Mouse (Mus musculus) c-Kit-positive CD71-negative TER-119-negative erythroid progenitor cells, embryonic 14.5 days (primary cell): ENCODE measurements around the gene Gm17349.

Experiments
- DNase-seq: peaks from one replicate; pipeline ENCODE4 v3.0.0-alpha.2; 2013; ENCODE audit warnings: low read depth

Gene Gm17349

GRCm38 (mm10) chr15:99699715-99700114 is 5.6 kb downstream of the Gm17349 start:
- DNase-seq = no peak

GRCm38 (mm10) chr15:99698533-99699085 is 6.7 kb downstream of the Gm17349 start:
- DNase-seq = no peak

GRCm38 (mm10) chr15:99697309-99697708 is 8.0 kb downstream of the Gm17349 start:
- DNase-seq = no peak

GRCm38 (mm10) chr15:99691976-99692375 is 13.3 kb downstream of the Gm17349 start:
- DNase-seq = no peak

GRCm38 (mm10) chr15:99690924-99691323 is 14.4 kb downstream of the Gm17349 start:
- no peak for DNase-seq

- DNase-seq = no peak
Observed at GRCm38 (mm10) chr15:99688712-99689111, 16.6 kb downstream of the Gm17349 start.

- no peak for DNase-seq
Observed at GRCm38 (mm10) chr15:99684156-99684555, 21.1 kb downstream of the Gm17349 start.

- no peak for DNase-seq
Observed at GRCm38 (mm10) chr15:99682880-99683279, 22.4 kb downstream of the Gm17349 start.

- DNase-seq = no peak
Observed at GRCm38 (mm10) chr15:99679008-99679407, 26.3 kb downstream of the Gm17349 start.

- DNase-seq = no peak
Observed at GRCm38 (mm10) chr15:99678063-99678800, 27.1 kb downstream of the Gm17349 start.

GRCm38 (mm10) chr15:99677089-99677488 is 28.2 kb downstream of the Gm17349 start:
- no peak for DNase-seq

GRCm38 (mm10) chr15:99674866-99675265 is 30.4 kb downstream of the Gm17349 start:
- DNase-seq = no peak

GRCm38 (mm10) chr15:99671783-99672182 is 33.5 kb downstream of the Gm17349 start:
- DNase-seq = no peak

- no peak for DNase-seq
Observed at GRCm38 (mm10) chr15:99670964-99671670, 34.2 kb downstream of the Gm17349 start.

- DNase-seq = no peak
Observed at GRCm38 (mm10) chr15:99670154-99670821, 35.0 kb downstream of the Gm17349 start, which contains the start of gene Asic1. Gene Asic1 (plus strand): TSS chr15:99670368.

- DNase-seq = no peak
Observed at GRCm38 (mm10) chr15:99669392-99669791, 35.9 kb downstream of the Gm17349 start.

- DNase-seq = no peak
Observed at GRCm38 (mm10) chr15:99668881-99669280, 36.4 kb downstream of the Gm17349 start.

GRCm38 (mm10) chr15:99667544-99667943 is 37.7 kb downstream of the Gm17349 start:
- DNase-seq = no peak

GRCm38 (mm10) chr15:99664600-99665451 is 40.5 kb downstream of the Gm17349 start:
- DNase-seq = peak; percentile 68

- no peak for DNase-seq
Observed at GRCm38 (mm10) chr15:99663964-99664599, 41.2 kb downstream of the Gm17349 start.

- no peak for DNase-seq
Observed at GRCm38 (mm10) chr15:99662371-99662770, 42.9 kb downstream of the Gm17349 start.
